Mouse (Mus musculus) adrenal gland, adult (tissue): Measurements from ENCODE around the gene Olfr222.
"Not testable (repeated sequence)": the region's sequence is repeated elsewhere in the genome, so short reads cannot be mapped to it uniquely, and the experiment has no call there.

Experiments used
- DNase-seq, 2 experiments: peaks; one replicate each; pipeline ENCODE4 v3.0.0; 2022 to 2023; ENCODE audit warnings: low spot score in 1 of 2; ENCODE audit not compliant: inconsistent age in 2 of 2

The Olfr222 gene

DNA sequence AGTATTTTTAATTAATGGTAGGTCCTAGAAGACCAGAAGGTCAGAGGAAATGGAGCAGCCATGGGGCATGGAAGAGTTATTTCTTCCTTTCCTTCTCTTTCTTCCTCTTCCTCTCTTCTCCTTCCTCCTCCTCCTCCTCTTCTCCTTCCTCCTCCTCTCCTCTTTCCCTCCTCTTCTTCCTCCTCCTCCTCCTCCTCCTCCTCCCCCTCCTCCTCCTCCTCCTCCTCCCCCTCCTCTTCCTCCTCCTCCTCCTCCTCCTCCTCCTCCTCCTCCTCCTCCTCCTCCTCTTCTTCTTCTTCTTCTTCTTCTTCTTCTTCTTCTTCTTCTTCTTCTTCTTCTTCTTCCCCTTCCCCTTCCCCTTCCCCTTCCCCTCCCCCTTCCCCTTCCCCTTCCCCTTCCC lies at the start of gene Olfr222:
Gene Olfr222 (minus strand): TSS at position 101 of the 400 bp plus-strand sequence.
- not testable (repeated sequence) for DNase-seq

DNA sequence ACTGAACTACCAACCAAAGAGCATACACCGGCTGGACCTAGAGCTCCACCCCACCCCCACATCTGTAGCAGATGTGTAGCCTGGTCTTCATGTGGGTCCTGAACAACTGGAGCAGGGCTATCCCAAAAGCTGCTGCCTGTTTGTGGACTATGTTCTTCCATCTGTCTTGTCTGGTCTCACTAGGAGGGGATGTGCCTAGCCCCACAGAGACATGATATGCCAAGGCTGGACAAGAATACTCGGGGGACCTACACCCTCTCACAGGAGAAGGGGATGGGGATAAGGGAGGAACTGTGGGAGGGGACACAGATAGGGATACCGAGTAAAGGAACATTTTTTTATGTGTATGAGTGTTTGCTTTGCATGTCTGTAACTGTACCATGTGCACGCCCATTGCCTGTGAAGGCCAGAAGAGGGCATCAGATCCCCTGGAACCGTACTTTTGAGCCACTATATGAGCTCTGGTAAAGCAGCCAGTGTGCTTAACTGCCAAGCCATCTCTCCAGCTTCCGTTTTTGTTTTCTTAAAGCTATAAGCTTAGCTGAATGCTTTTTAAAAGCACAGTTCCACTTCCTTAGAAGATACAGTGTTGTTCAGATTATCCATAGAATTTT lies 48.1 kb upstream of the Olfr222 start:
- peak; percentile 45 to 81 for DNase-seq

DNA sequence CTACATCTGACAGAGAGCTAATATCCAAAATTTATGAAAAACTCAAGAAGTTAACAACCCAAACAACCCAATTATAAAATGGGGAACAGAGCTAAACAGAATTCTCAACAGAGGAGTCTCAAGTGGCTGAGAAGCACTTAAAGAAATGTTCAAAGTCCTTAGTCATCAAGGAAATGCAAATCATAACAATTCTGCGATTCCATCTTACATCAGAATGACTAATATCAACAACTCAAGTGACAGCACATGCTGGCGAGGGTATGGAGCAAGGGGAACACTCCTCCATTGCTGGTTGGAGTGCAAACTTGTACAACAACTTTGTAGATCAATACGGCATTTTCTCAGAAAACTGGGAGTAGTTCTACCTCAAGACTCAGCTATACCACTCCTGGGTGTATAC lies 46.2 kb upstream of the Olfr222 start:
- no peak for DNase-seq

DNA sequence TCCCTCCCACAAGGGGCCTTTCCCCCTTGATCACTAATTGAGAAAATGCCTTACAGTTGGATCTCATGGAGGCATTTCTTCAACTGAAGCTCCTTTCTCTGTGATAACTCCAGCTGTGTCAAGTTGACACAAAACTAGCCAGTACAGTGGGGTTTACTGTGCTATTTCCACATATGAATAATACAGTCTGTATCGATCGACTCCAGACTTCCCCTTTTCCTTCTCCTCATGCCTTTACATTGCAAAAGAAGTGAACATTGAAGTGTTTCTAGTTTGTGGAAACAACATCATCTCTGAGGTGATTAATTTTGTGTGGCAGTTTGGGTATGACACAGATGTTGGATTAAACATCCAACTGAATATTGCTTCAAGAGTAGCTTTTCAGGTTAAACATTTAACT lies 41.0 kb upstream of the Olfr222 start:
- DNase-seq, result not testable (repeated sequence)

DNA sequence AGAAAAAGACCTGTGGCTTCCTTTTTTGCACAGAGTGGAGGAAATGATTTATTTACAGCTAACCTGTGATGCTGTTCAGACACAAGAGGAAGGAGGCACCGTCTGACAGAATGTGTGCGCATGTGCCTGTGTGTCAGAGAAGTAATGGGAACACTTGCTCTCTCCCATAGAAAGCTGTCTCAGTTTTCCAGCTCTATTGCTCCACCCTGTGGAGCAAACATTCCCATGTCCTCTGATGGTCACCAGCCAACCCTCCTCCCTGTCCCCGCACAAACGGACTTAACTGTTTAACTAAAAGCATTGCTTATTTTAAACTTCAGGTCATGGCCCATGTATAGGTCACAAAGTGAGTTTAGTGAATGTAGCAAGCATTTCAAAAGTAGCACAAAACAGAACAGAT lies 38.1 kb upstream of the Olfr222 start:
- DNase-seq, result peak; percentile 15 to 61

DNA sequence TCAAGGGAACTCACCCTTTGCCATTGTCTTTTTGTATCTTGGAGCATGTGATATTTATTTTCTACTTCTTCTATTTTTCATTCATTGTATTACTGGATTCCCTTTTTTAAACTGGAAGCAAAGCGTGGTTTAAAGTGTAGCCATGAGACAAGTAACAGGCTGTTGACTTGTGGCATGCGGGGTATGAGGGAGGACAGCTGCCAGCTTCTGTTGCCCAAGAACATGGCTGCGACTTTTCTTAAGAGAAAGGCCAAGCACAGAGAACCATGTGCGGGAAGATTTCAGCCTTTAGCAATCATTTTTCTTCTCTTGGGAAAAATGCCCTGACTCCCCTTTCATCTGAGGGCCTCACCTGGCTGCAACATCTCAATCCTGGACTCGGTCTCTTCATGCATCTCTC lies 35.6 kb upstream of the Olfr222 start:
- DNase-seq, result no peak

DNA sequence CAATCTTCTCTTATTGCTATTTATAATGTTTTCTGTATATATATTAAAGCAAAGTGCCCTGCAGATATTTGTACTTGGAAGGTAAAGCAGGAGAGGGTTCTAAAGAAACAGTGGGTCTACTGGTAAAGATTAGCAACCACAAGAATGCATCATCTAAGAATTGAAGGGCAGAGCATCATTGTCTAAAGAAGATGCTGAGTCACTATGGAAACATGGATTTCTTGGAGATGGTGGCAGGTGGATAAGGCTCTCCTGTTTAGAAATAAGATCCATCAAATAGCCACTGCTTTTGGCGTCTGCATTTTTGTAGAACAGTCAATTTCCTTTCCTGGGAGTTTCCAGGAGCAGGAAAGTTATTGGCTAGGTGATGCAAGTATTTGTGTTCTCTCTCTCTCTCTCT lies 26.3 kb upstream of the Olfr222 start:
- DNase-seq, result no peak

DNA sequence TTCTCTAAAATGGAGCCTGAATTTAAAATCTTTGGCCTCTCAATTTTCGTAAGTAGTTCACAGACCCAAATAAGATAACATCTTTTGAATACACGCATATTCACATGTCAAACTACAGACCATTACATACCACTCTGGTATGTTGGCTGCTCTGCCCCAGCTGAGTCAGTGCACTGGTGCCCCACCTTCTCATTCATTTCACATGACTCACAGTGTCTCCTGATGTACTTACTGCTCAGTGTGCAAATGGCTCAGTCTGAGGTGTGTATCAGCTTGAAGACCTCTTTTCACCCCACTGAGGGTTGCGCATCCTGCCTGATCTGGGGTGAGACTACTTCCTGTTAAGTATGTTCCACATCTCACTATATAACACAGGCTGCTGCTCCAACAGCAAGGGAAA lies 24.8 kb upstream of the Olfr222 start:
- DNase-seq, result peak in 1 of 2 experiments; percentile 15

DNA sequence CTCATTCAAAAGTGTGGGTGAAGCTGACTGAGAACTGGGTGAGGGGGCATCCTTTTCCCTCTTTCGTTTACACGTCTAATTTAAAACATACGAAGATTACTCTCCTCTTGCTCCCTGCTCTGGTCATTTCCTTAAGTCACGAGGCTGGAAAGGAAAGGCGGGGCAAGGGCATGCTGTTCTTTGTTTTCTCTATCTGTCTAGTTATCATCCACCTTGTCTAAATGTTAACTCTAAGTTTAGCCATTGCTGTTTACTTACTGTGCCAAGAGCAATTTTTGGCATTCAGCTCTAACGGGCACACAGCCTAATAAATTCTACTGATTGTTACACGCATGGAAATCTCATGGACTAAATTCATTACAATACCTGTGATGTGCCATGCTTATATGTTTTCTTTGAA lies 23.2 kb upstream of the Olfr222 start:
- no peak for DNase-seq

DNA sequence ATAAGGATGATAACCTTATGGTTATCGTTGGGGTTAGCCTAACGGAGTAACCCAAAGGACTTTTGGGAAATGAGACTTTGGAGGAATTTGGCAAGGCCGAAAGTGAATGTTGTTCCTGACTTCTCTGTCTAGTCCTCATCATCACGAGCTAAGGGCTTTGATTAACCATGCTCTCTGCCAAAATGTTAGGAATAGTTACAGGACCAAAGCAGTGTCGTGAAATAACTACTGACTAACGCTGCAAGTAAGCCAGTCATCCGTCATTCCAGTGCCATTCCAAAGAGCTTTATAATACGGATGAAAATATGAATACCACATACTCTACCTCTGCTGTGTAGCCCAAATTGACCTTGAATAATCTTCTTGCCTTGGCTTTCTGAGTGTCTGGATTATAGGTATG lies 20.9 kb upstream of the Olfr222 start:
- no peak for DNase-seq

DNA sequence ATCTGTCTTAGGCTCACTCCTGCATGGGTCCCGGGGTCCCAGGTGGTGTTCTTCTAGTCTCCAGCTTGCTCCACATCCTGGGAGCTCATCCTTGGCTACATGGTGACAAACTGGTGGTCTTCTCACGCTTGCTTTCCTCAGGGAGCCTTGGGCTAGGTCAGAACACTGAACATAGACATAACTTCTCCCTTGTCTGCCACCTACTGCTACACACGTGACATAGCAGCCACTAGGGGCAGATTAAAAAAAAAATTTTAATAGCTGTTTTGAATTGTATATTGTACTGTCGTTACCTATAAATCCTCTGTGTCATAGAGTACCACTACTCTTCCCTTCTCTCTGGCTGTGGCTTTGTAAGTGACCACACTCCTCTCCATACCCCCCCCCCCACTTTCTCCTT lies 20.1 kb upstream of the Olfr222 start:
- peak in 1 of 2 experiments; percentile 27 for DNase-seq

DNA sequence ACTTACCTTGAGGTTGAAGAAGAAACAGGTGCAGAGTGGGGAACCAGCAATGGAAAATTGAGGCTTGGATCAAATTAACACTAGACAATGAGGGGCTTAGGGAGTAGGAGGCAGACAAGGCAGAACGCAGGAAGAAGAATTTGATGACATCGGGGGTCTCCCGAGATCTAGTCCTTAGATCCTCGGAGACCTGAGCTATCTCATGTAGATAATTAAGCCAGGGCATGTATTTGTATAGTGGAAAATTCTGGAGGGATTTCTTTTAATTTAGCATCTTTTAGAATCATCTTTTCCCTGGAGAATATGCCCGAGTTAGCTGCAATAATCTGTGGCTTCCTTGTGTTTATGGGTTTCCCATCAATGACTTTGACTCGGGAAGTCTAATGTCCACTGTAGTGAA lies 17.2 kb upstream of the Olfr222 start, which contains the start of gene Olfr223:
Gene Olfr223 (minus strand): TSS at position 101 of the 400 bp plus-strand sequence.
- DNase-seq, result no peak

DNA sequence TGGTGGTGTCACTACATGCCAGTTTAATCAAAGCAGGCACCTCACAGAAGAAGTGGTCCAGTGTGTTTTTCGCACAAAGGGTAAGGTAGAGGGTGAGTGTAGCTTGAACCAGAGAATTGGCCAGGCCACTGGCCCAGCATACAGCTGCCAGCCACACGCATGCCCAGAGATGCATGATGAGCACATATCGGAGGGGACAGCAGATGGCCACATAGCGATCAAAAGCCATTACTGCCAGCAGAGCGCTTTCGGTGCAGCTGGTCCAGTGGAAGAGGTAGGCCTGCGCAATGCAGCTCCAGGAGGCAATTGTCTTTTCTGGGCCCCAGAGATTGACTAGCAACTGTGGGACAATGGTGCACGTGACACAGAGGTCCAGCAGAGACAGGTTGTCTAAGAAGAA lies 13.5 kb upstream of the Olfr222 start:
- no peak for DNase-seq

DNA sequence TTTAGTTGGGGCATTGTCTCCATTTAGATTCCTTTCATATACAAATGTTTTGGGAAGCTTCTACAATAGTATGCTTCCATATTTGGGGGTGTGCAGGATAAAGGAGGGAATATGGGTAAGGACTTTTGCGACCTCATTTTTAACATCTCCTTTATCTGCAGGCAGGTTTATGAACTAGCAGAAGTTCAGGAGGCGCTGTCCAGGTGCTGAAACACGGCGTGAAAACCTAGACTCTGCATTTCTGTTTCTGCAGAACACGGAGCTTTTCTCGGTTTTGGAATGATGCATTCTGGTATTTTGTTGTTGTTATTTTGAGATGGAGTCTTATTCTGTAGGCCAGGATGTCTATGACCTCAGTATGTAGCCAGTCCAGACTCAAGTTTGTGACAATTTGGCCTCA lies 8.5 kb upstream of the Olfr222 start:
- DNase-seq, result peak; percentile 7 to 56

DNA sequence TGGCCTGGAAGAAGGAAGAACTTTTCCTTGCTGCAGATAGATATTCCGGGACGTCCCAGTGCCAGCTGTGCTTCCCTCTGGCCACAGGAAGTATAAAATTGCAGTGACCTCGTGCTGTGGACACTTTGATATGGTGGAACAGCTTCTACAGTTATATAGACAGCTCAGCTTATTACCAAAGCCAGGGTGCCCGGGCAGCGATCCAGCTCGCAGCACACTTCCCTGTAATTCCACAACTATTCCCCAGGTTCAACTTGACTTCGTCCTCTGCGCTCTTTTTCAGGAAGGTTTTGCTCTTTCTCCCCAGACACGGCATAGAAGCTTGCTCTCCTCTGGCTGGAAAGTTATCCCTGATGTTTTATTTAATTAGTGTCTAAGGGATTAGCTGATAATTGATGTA lies 309 bp downstream of the Olfr222 start:
- DNase-seq, result peak in 1 of 2 experiments; percentile 31

DNA sequence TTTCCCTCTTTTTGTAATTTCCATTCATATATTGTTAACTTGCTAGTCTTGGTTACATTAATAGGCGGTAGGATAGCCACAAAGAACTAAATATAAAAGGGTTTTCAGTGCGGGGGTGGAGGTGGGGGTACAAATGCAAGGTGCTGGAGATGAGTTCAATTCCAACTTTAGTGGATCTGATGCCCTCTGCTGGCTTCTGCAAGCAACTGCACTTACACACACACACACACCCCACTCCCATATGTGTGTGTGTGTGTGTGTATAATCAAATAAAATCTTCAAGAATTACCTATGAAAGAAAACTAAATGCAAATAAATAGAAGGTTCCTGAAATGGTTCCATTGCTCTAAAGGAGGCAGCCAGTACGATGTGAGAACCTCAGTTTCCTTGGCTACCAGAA lies 6.7 kb downstream of the Olfr222 start:
- peak in 1 of 2 experiments; percentile 43 for DNase-seq

DNA sequence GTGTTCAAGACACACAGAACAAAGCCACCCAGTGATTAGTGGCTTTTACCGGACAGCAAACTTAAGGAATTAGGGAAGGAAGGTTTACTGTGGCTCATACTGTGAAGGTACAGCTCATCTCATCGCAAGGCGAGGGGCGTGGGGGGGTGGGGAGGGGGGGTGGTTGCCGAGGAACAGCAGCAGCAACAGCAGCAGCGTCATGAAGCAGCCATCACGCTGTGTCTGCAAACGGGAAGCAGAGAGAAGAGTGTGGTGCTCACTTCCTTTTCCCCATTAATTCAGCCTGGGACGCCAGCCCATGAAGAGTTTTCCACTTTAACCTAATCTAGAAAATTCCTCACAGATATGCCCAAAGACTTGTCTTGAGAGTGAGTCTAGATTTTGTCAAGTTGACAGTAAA lies 13.2 kb downstream of the Olfr222 start:
- DNase-seq, result no peak

DNA sequence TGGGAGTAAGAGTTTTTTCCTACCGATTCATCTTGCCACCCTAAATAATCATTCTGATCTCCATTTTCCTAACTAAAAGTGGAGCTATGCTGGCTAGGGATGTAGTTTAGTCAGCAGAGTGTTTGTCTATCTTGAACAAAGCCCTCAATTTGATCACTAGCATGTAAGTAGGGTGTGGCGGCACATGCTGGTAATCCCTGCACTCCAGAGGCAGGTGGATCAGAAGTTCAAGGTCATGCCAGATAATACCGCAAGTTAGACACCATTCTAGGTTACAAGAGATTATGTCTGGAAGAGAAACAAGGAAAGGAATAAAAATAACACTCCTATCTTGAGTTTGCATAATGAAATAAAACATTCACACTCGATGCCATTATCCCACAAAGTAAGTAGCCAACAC lies 13.7 kb downstream of the Olfr222 start:
- DNase-seq, result no peak

DNA sequence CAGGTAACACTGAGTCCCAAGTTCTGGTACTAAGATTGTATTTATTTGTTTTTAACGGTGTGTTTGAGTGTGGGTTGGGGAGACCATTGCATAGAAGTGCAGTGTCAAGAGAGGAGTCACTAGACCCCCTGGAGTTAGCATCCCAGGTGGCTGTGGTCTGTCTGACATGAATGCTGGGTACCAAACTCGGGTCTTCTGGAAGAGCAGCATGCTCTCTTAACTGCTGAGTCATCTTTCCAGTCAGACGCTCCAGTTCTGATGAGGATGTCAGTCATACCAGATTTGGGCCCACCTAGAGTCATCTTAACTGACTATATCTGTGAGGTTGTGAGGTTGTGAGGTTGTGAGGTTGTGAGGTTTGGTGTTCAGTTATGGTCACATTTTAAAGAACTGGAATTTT lies 15.1 kb downstream of the Olfr222 start:
- no peak for DNase-seq

DNA sequence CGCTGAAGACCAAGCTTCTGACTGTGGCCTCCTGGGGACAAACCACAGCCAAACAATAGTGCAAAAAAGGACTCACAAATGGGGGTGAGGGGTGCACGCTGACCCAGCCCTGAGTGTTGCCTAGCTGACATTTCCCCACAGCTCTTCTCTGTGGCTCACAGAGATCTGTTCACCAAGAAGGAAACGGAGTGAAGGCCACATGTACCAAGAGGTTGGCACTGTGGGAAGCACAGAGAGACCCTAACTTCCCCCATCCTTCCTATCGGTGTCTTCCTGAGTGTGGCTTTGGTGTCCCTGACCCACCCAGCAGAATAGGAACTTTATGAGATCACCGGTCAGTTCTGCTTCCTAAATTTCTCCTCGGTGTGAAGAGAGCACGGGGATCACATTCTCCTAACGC lies 21.5 kb downstream of the Olfr222 start:
- no peak for DNase-seq

DNA sequence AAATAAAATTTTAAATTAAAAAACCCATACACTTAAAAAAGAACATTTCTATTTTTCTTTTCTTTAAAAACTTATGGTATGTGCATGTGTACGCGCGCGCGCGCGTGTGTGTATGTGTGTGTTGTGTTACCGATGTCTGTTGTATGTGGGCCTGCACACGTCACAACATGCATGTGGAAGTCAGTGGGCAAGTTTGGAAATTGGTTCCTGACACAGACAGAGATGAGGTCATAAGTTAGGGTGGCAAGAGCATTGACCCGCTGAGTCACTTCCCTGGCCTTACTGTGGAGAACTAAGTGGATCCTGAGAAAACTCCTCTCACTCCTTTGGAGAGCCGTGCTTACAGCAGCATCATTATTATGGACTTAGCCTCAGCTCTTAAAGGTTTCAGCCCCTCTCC lies 21.9 kb downstream of the Olfr222 start:
- peak in 1 of 2 experiments; percentile 20 for DNase-seq

DNA sequence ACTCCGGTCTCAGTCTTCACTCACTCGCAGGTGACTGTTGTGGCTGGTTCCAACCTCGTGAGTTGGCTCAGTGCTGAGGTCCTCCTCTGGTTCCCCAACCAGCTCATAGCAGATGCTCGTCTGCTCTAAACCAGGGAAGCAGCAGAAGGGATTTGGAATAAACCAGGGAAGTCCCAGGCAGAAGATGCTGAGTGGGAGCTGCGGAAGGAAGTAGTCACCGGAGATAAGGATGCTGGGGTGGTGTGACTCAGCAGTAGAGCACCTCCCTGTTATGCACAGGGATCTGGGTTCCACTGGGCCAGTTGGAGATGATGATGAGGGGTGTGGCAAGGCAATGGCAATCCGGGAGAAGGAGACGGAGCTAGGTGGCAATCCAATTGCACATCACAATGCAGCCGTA lies 32.0 kb downstream of the Olfr222 start:
- DNase-seq, result no peak

DNA sequence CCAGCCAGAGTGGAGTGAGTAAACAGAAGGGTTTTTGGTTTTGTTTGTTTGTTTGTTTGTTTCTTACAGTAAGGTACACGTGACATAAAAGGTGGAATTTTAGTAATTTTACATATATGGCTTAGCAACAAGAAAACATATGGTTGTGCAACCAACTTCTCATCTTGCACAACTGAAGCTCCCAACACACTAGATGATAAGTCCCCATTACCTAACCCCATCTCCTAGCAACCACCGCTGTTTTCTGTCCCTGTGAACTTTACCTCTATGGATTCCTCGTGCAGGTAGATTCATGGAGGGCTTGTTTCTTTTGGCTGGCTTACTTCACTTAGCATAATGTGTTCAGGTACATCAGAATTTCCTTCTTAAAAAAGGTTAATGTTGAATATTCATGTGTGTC lies 32.7 kb downstream of the Olfr222 start:
- DNase-seq, result peak in 1 of 2 experiments; percentile 14
